In the genomic region with DNA sequence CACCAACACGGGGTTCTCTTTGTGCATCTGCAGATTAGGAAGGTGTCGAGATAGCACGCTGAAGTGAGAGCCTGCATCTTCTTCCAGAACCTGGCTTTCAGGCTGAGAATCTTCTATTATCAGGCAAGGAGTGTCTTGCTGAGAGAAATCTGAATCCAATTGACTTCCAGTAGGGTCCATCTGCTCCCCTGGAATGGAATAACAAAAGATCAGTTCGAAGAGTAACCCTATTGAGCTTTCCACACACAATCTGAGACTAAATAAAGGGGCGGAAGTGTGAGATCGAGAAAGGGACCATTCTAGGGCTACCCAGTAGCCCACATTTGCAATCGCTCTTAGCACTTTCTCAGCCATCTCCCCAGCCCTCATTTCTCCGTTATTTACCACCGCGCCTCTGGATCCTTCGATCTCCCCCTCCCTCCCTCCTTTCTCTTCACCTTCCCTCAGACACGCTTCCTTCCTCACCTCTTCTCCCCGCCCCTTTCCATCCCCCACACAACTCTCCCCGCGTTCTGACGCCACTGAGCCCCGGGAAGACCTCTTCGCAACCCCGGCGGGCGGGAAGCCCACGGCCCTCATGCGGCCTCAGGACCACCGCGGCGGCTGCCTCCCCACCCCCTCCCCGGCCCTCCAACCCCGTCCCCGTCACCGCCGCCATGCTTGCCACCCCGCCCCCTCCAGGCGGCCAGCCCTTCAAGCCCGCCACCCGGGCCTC, we compare ENCODE assay signal across 8 mouse cellular contexts. TPM values are rescaled to one million over a fixed set of nuclear protein-coding genes. Genes with fewer than 3 reads are reported as not detected.
A peak's percentile ranks its signal among the peaks of the same experiment; 100 is the strongest.
DNase-seq lines count a peak whose midpoint lies in the region; ATAC-seq and TF ChIP-seq lines count a peak whose summit lies in the region.

No protein-coding gene starts in this region.

- no peaks in the 10 kb centered on the region for H3K79me2 ChIP-seq in macrophage (ENCODE audit: inconsistent target)

- H3K36me3 ChIP-seq in kidney, embryonic 16.5 days (ENCODE audit: insufficient read depth, low read length) = peaks cover 21% of the 10 kb centered on the region
- H3K36me3 ChIP-seq in forebrain, postnatal 0 days (ENCODE audit: insufficient read depth) = peaks cover 28% of the 10 kb centered on the region
- H3K36me3 ChIP-seq in macrophage (ENCODE audit: inconsistent target) = no peaks in the 10 kb centered on the region

- H3K4me3 ChIP-seq in kidney, embryonic 16.5 days (ENCODE audit: low read length) = peak overlapping the region; percentile 96
- peak overlapping the region; percentile 73 for H3K4me3 ChIP-seq in forebrain, postnatal 0 days (ENCODE audit: low read depth, low read length)
- peak overlapping the region; percentile 72 for H3K4me3 ChIP-seq in macrophage (ENCODE audit: inconsistent target)

- no peak for DNase-seq in kidney, adult 8-10 months
- no peak for DNase-seq in forebrain, postnatal 0 days
- no peak for DNase-seq in right cerebral cortex, postnatal 14 days
- DNase-seq in gastrocnemius, postnatal 4 days (ENCODE audit: low spot score in 2 of 2) = no peak
- no peak for DNase-seq in kidney, adult 18-20 months

- H3K27me3 ChIP-seq in kidney, embryonic 16.5 days (ENCODE audit: insufficient read depth, low read length) = no peaks in the 10 kb centered on the region
- H3K27me3 ChIP-seq in forebrain, postnatal 0 days (ENCODE audit: insufficient read depth, low read length) = no peaks in the 10 kb centered on the region

- TF ChIP-seq CTCF in forebrain, postnatal 0 days (IDR thresholded peaks at IDR 0.05; ENCODE audit: low read depth) = no peak

- H3K9me3 ChIP-seq in kidney, embryonic 16.5 days (ENCODE audit: low read length) = no peaks in the 10 kb centered on the region
- no peaks in the 10 kb centered on the region for H3K9me3 ChIP-seq in forebrain, postnatal 0 days (ENCODE audit: low read length)

- peaks cover 26% of the 10 kb centered on the region for H3K4me1 ChIP-seq in kidney, embryonic 16.5 days (ENCODE audit: insufficient read depth, low read length)
- H3K4me1 ChIP-seq in forebrain, postnatal 0 days (ENCODE audit: insufficient read depth) = peaks cover 16% of the 10 kb centered on the region; the same call in 1 of the 2 replicates

- H3K9ac ChIP-seq in kidney, embryonic 16.5 days (replicated peaks; ENCODE audit: low read length) = peak overlapping the region; percentile 92
- peak overlapping the region; percentile 77 for H3K9ac ChIP-seq in forebrain, postnatal 0 days

- H3K27ac ChIP-seq in kidney, embryonic 16.5 days (ENCODE audit: low read length) = peak overlapping the region; percentile 85
- H3K27ac ChIP-seq in forebrain, postnatal 0 days (ENCODE audit: low read depth, low read length) = peak overlapping the region; percentile 89
- no peak overlapping the region for H3K27ac ChIP-seq in macrophage

- peak overlapping the region; percentile 58 for H3K4me2 ChIP-seq in kidney, embryonic 16.5 days (replicated peaks; ENCODE audit: low read depth, low read length)
- peak overlapping the region; percentile 63 for H3K4me2 ChIP-seq in forebrain, postnatal 0 days (ENCODE audit: low read depth)

- WGBS in kidney, embryonic 16.5 days = under 1% methylated on average over 32 of the region's 35 CpGs
- 1% methylated on average over 33 of the region's 35 CpGs for WGBS in forebrain, postnatal 0 days
- 5% methylated on average over 34 of the region's 35 CpGs for WGBS in macrophage (ENCODE audit: missing documents)

- peak; percentile 86 for ATAC-seq in kidney, embryonic 16.5 days (ENCODE audit: low FRiP score, low TSS enrichment)
- ATAC-seq in activated CD4-positive, CD25-positive, alpha-beta regulatory T cell, adult 4 months = peak; percentile 28
- peak; percentile 79 for ATAC-seq in forebrain, postnatal 0 days

RNA-seq across cellular contexts. Expression of a gene that starts 0.5 kb away (rescaled TPM):
- polyA plus RNA-seq in kidney, embryonic 16.5 days (2015; fragmentation: Nextera tagmentation; extraction: Ambion mirVana) = 64.0 and 71.5 TPM in 2 replicates
- polyA plus RNA-seq in activated CD4-positive, CD25-positive, alpha-beta regulatory T cell, adult 4 months (2017; shearing (Covaris generic)) = 10 to 100 TPM; 22.9 to 30.2 TPM
- total RNA-seq in forebrain, postnatal 0 days (2014; rRNA removed) = 154 and 183 TPM in 2 replicates
- 49.9 and 80.9 TPM in 2 replicates for polyA plus RNA-seq in forebrain, postnatal 0 days (2015; fragmentation: Nextera tagmentation; extraction: Ambion mirVana)
- total RNA-seq in macrophage (2018; cell fraction: chromatin; rRNA removed) = 100 to 1,000 TPM in 18 of 26 experiments, 10 to 100 TPM in 8; 27.6 to 211 (median 138) TPM
- 10 to 100 TPM in 17 of 26 experiments, 1 to 10 TPM in 9; 5.6 to 18.2 (median 12.0) TPM for total RNA-seq in macrophage (2018; cell fraction: cytosol; rRNA removed)
- total RNA-seq in macrophage (2018; cell fraction: nucleus; rRNA removed) = 100 to 1,000 TPM in 2 of 26 experiments, 10 to 100 TPM in 24; 21.5 to 104 (median 56.6) TPM
- 8.6 to 12.8 TPM (median 10.5 TPM) in 3 replicates for polyA plus RNA-seq in macrophage (2018)
- total RNA-seq in gastrocnemius, postnatal 4 days (2021) = 10 to 100 TPM; 46.4 to 58.2 TPM

RNA-seq across cellular contexts. Expression of a gene that starts 18.7 kb away (rescaled TPM):
- 2.5 and 3.2 TPM in 2 replicates for polyA plus RNA-seq in kidney, embryonic 16.5 days (2015; fragmentation: Nextera tagmentation; extraction: Ambion mirVana)
- under 1 TPM; 0.10 to 0.32 TPM for polyA plus RNA-seq in activated CD4-positive, CD25-positive, alpha-beta regulatory T cell, adult 4 months (2017; shearing (Covaris generic))
- total RNA-seq in forebrain, postnatal 0 days (2014; rRNA removed) = 75.6 and 76.0 TPM in 2 replicates
- 18.1 and 27.4 TPM in 2 replicates for polyA plus RNA-seq in forebrain, postnatal 0 days (2015; fragmentation: Nextera tagmentation; extraction: Ambion mirVana)
- total RNA-seq in macrophage (2018; cell fraction: chromatin; rRNA removed) = 1 to 10 TPM in 1 of 26 experiments, under 1 TPM in 3, not detected in 22; 0.06 to 4.1 (median 0.10) TPM
- under 1 TPM in 7 of 26 experiments, not detected in 19; under 0.01 TPM for total RNA-seq in macrophage (2018; cell fraction: cytosol; rRNA removed)
- total RNA-seq in macrophage (2018; cell fraction: nucleus; rRNA removed) = under 1 TPM in 2 of 26 experiments, not detected in 24; 0.05 to 0.34 TPM
- 0.02 to 0.24 TPM in 2 of 3 replicates, not detected in the other for polyA plus RNA-seq in macrophage (2018)
- total RNA-seq in gastrocnemius, postnatal 4 days (2021) = 10 to 100 TPM; 17.5 to 17.7 TPM

Comparison
In these comparisons a context has a peak if more than half of its experiments do, and no peak if none do; other contexts are left out.
1. ATAC-seq: peak in every context shown above with its lines; median percentile 86 in kidney, embryonic 16.5 days; 79 in forebrain, postnatal 0 days; 28 in activated CD4-positive, CD25-positive, alpha-beta regulatory T cell, adult 4 months.